Mouse (Mus musculus) kidney, embryonic 14.5 days (tissue): ENCODE measurements around the gene Taco1. TPM values are rescaled to one million over a fixed set of nuclear protein-coding genes. Genes with fewer than 3 reads are reported as not detected.
"Not testable (repeated sequence)": the region's sequence is repeated elsewhere in the genome, so short reads cannot be mapped to it uniquely, and the experiment has no call there.

Experiments
- ATAC-seq: fragments of 200-750 bp; cut with Nextera tagmentation; 2 replicates; pipeline ENCODE4 v1.8.0; 2017; ENCODE audit warnings: moderate number of reproducible peaks, mild to moderate bottlenecking, moderate TSS enrichment, moderate library complexity; ENCODE audit not compliant: low FRiP score, low TSS enrichment
- H3K27ac ChIP-seq: fragments of 300-500 bp; sonication (generic); 2 replicates; pipeline ENCODE4 v1.5.1; 2014; ENCODE audit warnings: low read depth, mild to moderate bottlenecking, low read length, moderate library complexity, mixed read lengths
- H3K27me3 ChIP-seq: fragments of 300-500 bp; sonication (generic); 2 replicates; pipeline ENCODE4 v1.6.1; 2014; ENCODE audit warnings: mild to moderate bottlenecking, low read length; ENCODE audit not compliant: control insufficient read depth, insufficient read depth
- H3K36me3 ChIP-seq: fragments of 300-500 bp; sonication (generic); 2 replicates; pipeline ENCODE4 v1.6.1; 2014; ENCODE audit warnings: low read length, mixed read lengths; ENCODE audit not compliant: control insufficient read depth, insufficient read depth
- H3K4me1 ChIP-seq: fragments of 300-500 bp; sonication (generic); 2 replicates; pipeline ENCODE4 v1.6.1; 2014; ENCODE audit warnings: low read length, mixed read lengths; ENCODE audit not compliant: control insufficient read depth, insufficient read depth
- H3K4me2 ChIP-seq: fragments of 300-500 bp; sonication (generic); replicated peaks from 2 replicates; pipeline ENCODE4 v1.6.1; 2014; ENCODE audit warnings: low read depth, mild to moderate bottlenecking, low read length
- H3K4me3 ChIP-seq: fragments of 300-500 bp; sonication (generic); 2 replicates; pipeline ENCODE4 v1.5.1; 2014; ENCODE audit warnings: mild to moderate bottlenecking, low read length
- H3K9ac ChIP-seq: fragments of 300-500 bp; sonication (generic); 2 replicates; pipeline ENCODE4 v1.6.1; 2014; ENCODE audit warnings: low read depth, mild to moderate bottlenecking, low read length, moderate library complexity
- H3K9me3 ChIP-seq: fragments of 300-500 bp; sonication (generic); 2 replicates; pipeline ENCODE4 v1.6.1; 2016; ENCODE audit warnings: low read length; ENCODE audit not compliant: control insufficient read depth
- WGBS: fragments of 180-500 bp; shearing (Covaris S2); extraction: QIAGEN DNeasy Blood & Tissue Kit; methylation state at CpG from one replicate; pipeline ENCODE4 v1.1.7; 2014; 5-methylcytosine and 5-hydroxymethylcytosine counted together
- polyA plus RNA-seq: library from polyadenylated mRNA; unstranded; fragments of >200 nt; fragmentation: Nextera tagmentation; extraction: Ambion mirVana; gene quantifications from 2 replicates; pipeline ENCODE4 v1.2.1, GENCODE M21; 2014

The Taco1 gene
- 10.3 and 11.3 TPM in 2 replicates for polyA plus RNA-seq

- Histone ChIP-seq H3K9ac (peak within 1 kb of the TSS; percentile 86), H3K27me3 (no peaks in the 10 kb centered on the region), H3K4me1 (0 out of 2 replicates have a peak, but pooled peaks cover 6% of the 10 kb centered on the region), H3K27ac (peak within 1 kb of the TSS; percentile 88), H3K9me3 (no peaks in the 10 kb centered on the region), H3K36me3 (peaks cover 9% of the 10 kb centered on the region), H3K4me3 (peak within 1 kb of the TSS; percentile 91), H3K4me2 (peak within 1 kb of the TSS; percentile 90)
- ATAC-seq, result peak; percentile 96
- under 1% methylated on average over 49 of the region's 49 CpGs for WGBS
Observed at GRCm38 (mm10) chr11:106065923-106066571, at the start of gene Taco1. Gene Taco1 (plus strand): TSS chr11:106066061.

- WGBS, result 74% methylated on average over 5 of the region's 5 CpGs
- no peaks in the 10 kb centered on the region for H3K9me3 ChIP-seq
- peaks cover 7% of the 10 kb centered on the region for H3K27me3 ChIP-seq
- no peak overlapping the region for H3K4me3 ChIP-seq
- H3K36me3 ChIP-seq, result no peaks in the 10 kb centered on the region
- H3K27ac ChIP-seq, result no peak overlapping the region
- no peak for ATAC-seq
- no peaks in the 10 kb centered on the region for H3K4me1 ChIP-seq
- H3K9ac ChIP-seq, result no peak overlapping the region
- H3K4me2 ChIP-seq, result no peak overlapping the region
Observed at GRCm38 (mm10) chr11:106016440-106016839, 49.4 kb upstream of the Taco1 start.

- under 1% methylated on average over 50 of the region's 50 CpGs for WGBS
- Histone ChIP-seq H3K4me2 (peak overlapping the region; percentile 54), H3K36me3 (no peaks in the 10 kb centered on the region), H3K27ac (no peak overlapping the region), H3K4me1 (no peaks in the 10 kb centered on the region), H3K9me3 (no peaks in the 10 kb centered on the region), H3K4me3 (peak overlapping the region; percentile 27), H3K27me3 (peaks cover 7% of the 10 kb centered on the region), H3K9ac (peak overlapping the region; percentile 47)
- ATAC-seq, result peak; percentile 43; the same call in 1 of the 2 replicates
Observed at GRCm38 (mm10) chr11:106020051-106020763, 45.7 kb upstream of the Taco1 start.

- no peak overlapping the region for H3K27ac ChIP-seq
- no peaks in the 10 kb centered on the region for H3K9me3 ChIP-seq
- H3K27me3 ChIP-seq, result no peaks in the 10 kb centered on the region; the same call in none of the 2 replicates
- H3K4me1 ChIP-seq, result no peaks in the 10 kb centered on the region
- no peak overlapping the region for H3K4me2 ChIP-seq
- no peak for ATAC-seq
- no peak overlapping the region for H3K4me3 ChIP-seq
- 0 out of 2 replicates have a peak, but pooled peaks cover 3% of the 10 kb centered on the region for H3K36me3 ChIP-seq
- WGBS, result 87% methylated on average over 3 of the region's 3 CpGs
- H3K9ac ChIP-seq, result no peak overlapping the region
Observed at GRCm38 (mm10) chr11:106025774-106026173, 40.1 kb upstream of the Taco1 start.

GRCm38 (mm10) chr11:106026465-106027151 is 39.3 kb upstream of the Taco1 start:
- ATAC-seq, result peak; percentile 39; the same call in 1 of the 2 replicates
- H3K9ac ChIP-seq, result no peak overlapping the region
- H3K27ac ChIP-seq, result no peak overlapping the region
- H3K4me2 ChIP-seq, result no peak overlapping the region
- H3K4me1 ChIP-seq, result no peaks in the 10 kb centered on the region
- H3K9me3 ChIP-seq, result no peaks in the 10 kb centered on the region
- no peak overlapping the region for H3K4me3 ChIP-seq
- H3K36me3 ChIP-seq, result 0 out of 2 replicates have a peak, but pooled peaks cover 3% of the 10 kb centered on the region
- WGBS, result 41% methylated on average over 11 of the region's 11 CpGs
- no peaks in the 10 kb centered on the region; the same call in 1 of the 2 replicates for H3K27me3 ChIP-seq

GRCm38 (mm10) chr11:106027607-106028006 is 38.3 kb upstream of the Taco1 start:
- no peak; the same call in 1 of the 2 replicates for ATAC-seq
- Histone ChIP-seq H3K4me2 (no peak overlapping the region), H3K4me3 (no peak overlapping the region), H3K27ac (no peak overlapping the region), H3K4me1 (no peaks in the 10 kb centered on the region), H3K9ac (no peak overlapping the region), H3K27me3 (no peaks in the 10 kb centered on the region), H3K9me3 (no peaks in the 10 kb centered on the region), H3K36me3 (0 out of 2 replicates have a peak, but pooled peaks cover 3% of the 10 kb centered on the region)
- WGBS, result 87% methylated on average over 5 of the region's 5 CpGs

GRCm38 (mm10) chr11:106032074-106032473 is 33.8 kb upstream of the Taco1 start:
- H3K27me3 ChIP-seq, H3K9me3 ChIP-seq, H3K9ac ChIP-seq, H3K36me3 ChIP-seq, H3K4me1 ChIP-seq, H3K4me2 ChIP-seq, ATAC-seq, H3K27ac ChIP-seq: not testable (repeated sequence)
- 15% methylated on average over 5 of the region's 25 CpGs for WGBS
- H3K4me3 ChIP-seq, result peak overlapping the region; percentile 32; the same call in 1 of the 2 replicates

GRCm38 (mm10) chr11:106033491-106033919 is 32.4 kb upstream of the Taco1 start:
- Histone ChIP-seq H3K4me3 (no peak overlapping the region; the same call in 1 of the 2 replicates), H3K4me1 (peaks cover 7% of the 10 kb centered on the region; the same call in 1 of the 2 replicates), H3K9ac (peak overlapping the region; percentile 9; the same call in 1 of the 2 replicates), H3K36me3 (no peaks in the 10 kb centered on the region), H3K27me3 (no peaks in the 10 kb centered on the region), H3K9me3 (no peaks in the 10 kb centered on the region), H3K27ac (peak overlapping the region; percentile 31; the same call in 1 of the 2 replicates), H3K4me2 (peak overlapping the region; percentile 26)
- peak; percentile 16; the same call in 1 of the 2 replicates for ATAC-seq
- WGBS, result 41% methylated on average over 11 of the region's 11 CpGs
